Comparison of ENCODE assay signal across 12 mouse cellular contexts in genomic region chr7:132263186-132263585, GRCm38 (mm10). TPM values are rescaled to one million over a fixed set of nuclear protein-coding genes. Genes with fewer than 3 reads are reported as not detected.
DNase-seq lines count a peak whose midpoint lies in the region; ATAC-seq and TF ChIP-seq lines count a peak whose summit lies in the region.
"Had no signal": no experiment of that assay in that cellular context is flagged by ENCODE, and none has a peak within 500 bp of the region (broad histone marks: within the 10 kb centered on the region; RNA-seq: fewer than 3 reads in every experiment).

No protein-coding gene starts in this region.

- H3K4me2 ChIP-seq in hindbrain, embryonic 14.5 days (replicated peaks): no peak overlapping the region
- no peak overlapping the region for H3K4me2 ChIP-seq in midbrain, embryonic 16.5 days (ENCODE audit: low read length)

- WGBS in heart, embryonic 10.5 days: 45% methylated on average over 6 of the region's 6 CpGs
- 69% methylated on average over 6 of the region's 6 CpGs for WGBS in heart, adult 2 months
- 20% methylated on average over 6 of the region's 6 CpGs for WGBS in hindbrain, embryonic 14.5 days
- 11% methylated on average over 6 of the region's 6 CpGs for WGBS in midbrain, embryonic 16.5 days

- H3K79me2 ChIP-seq in heart, adult 2 months (replicated peaks; ENCODE audit: control insufficient read depth, insufficient read depth, low read length): no peaks in the 10 kb centered on the region

- 0 out of 2 replicates have a peak, but pooled peaks cover 4% of the 10 kb centered on the region for H3K36me3 ChIP-seq in heart, embryonic 10.5 days
- H3K36me3 ChIP-seq in heart, adult 2 months (ENCODE audit: control insufficient read depth, insufficient read depth, low read length): no peaks in the 10 kb centered on the region
- peaks cover 9% of the 10 kb centered on the region for H3K36me3 ChIP-seq in hindbrain, embryonic 14.5 days (replicated peaks; ENCODE audit: control insufficient read depth, insufficient read depth)
- no peaks in the 10 kb centered on the region for H3K36me3 ChIP-seq in midbrain, embryonic 16.5 days (ENCODE audit: control insufficient read depth, insufficient read depth, low read length)

- no peak for TF ChIP-seq CTCF in heart, adult 2 months (IDR thresholded peaks at IDR 0.05)

- intact Hi-C loops in heart, adult 2 months (cut with DNase I): no loop called here

- TF ChIP-seq EP300 in heart, adult 2 months (IDR thresholded peaks at IDR 0.05; ENCODE audit: insufficient read depth, low read depth, low read length): no peak

- peak; percentile 46; the same call in 1 of the 2 replicates for ATAC-seq in hindbrain, embryonic 14.5 days (ENCODE audit: low FRiP score)
- 0 out of 2 replicates have a peak, but pooled peaks have one; percentile 56 for ATAC-seq in midbrain, embryonic 16.5 days

- no peak overlapping the region for H3K9ac ChIP-seq in heart, adult 2 months (ENCODE audit: low read depth, low read length)
- no peak overlapping the region for H3K9ac ChIP-seq in hindbrain, embryonic 14.5 days
- no peak overlapping the region for H3K9ac ChIP-seq in midbrain, embryonic 16.5 days (ENCODE audit: low read depth, low read length)

- no peak for TF ChIP-seq POLR2A in heart, adult 2 months (IDR thresholded peaks at IDR 0.05; ENCODE audit: insufficient read depth, low read depth, low read length)

- DNase-seq in heart, embryonic 10.5 days (ENCODE audit: low spot score): no peak
- DNase-seq in heart, adult 2 months: no peak
- DNase-seq in embryo, embryonic 11 days: peak; percentile 41
- no peak for DNase-seq in hindbrain, embryonic 14.5 days (ENCODE audit: low spot score)
- no peak for DNase-seq in kidney, adult 18-20 months
- DNase-seq in thymus, postnatal 4 days: no peak
- no peak for DNase-seq in gastrocnemius, postnatal 25 days
- DNase-seq: B cell, adult 2 months; kidney, adult 9 months; right cerebral cortex, adult 18-20 months had no signal

- H3K27ac ChIP-seq in heart, embryonic 10.5 days: peak overlapping the region; percentile 64; the same call in 1 of the 2 replicates
- no peak overlapping the region for H3K27ac ChIP-seq in heart, adult 2 months
- peak overlapping the region; percentile 69 for H3K27ac ChIP-seq in hindbrain, embryonic 14.5 days
- no peak overlapping the region for H3K27ac ChIP-seq in midbrain, embryonic 16.5 days (ENCODE audit: low read length)

- H3K9me3 ChIP-seq in heart, embryonic 10.5 days: no peaks in the 10 kb centered on the region
- H3K9me3 ChIP-seq in hindbrain, embryonic 14.5 days (ENCODE audit: control insufficient read depth, low read length): no peaks in the 10 kb centered on the region
- no peaks in the 10 kb centered on the region for H3K9me3 ChIP-seq in midbrain, embryonic 16.5 days (replicated peaks; ENCODE audit: control insufficient read depth, low read length, poor library complexity, severe bottlenecking)
- H3K9me3 ChIP-seq: megakaryocyte, embryonic 14.5 days had no signal

- H3K27me3 ChIP-seq in heart, embryonic 10.5 days (ENCODE audit: insufficient read depth, poor library complexity, severe bottlenecking): no peaks in the 10 kb centered on the region
- H3K27me3 ChIP-seq in heart, adult 2 months (ENCODE audit: control insufficient read depth, insufficient read depth, low read length): no peaks in the 10 kb centered on the region
- no peaks in the 10 kb centered on the region for H3K27me3 ChIP-seq in hindbrain, embryonic 14.5 days (ENCODE audit: control insufficient read depth, insufficient read depth, low read length)
- H3K27me3 ChIP-seq in midbrain, embryonic 16.5 days (ENCODE audit: control insufficient read depth, insufficient read depth, low read depth, low read length): no peaks in the 10 kb centered on the region

- no peak overlapping the region for H3K4me3 ChIP-seq in heart, embryonic 10.5 days
- H3K4me3 ChIP-seq in heart, adult 2 months: no peak overlapping the region
- H3K4me3 ChIP-seq in hindbrain, embryonic 14.5 days (replicated peaks; ENCODE audit: low read length): no peak overlapping the region
- H3K4me3 ChIP-seq in midbrain, embryonic 16.5 days (ENCODE audit: low read depth, low read length): no peak overlapping the region
- H3K4me3 ChIP-seq: megakaryocyte, embryonic 14.5 days had no signal

- H3K4me1 ChIP-seq in heart, embryonic 10.5 days: peaks cover 49% of the 10 kb centered on the region
- H3K4me1 ChIP-seq in heart, adult 2 months (ENCODE audit: control insufficient read depth, insufficient read depth, low read length): peaks cover 1% of the 10 kb centered on the region; the same call in 1 of the 2 replicates
- peaks cover 44% of the 10 kb centered on the region for H3K4me1 ChIP-seq in hindbrain, embryonic 14.5 days (replicated peaks; ENCODE audit: control insufficient read depth, insufficient read depth, low read length)
- peaks cover 4% of the 10 kb centered on the region; the same call in 1 of the 2 replicates for H3K4me1 ChIP-seq in midbrain, embryonic 16.5 days (ENCODE audit: control insufficient read depth, insufficient read depth, low read length)
- H3K4me1 ChIP-seq: megakaryocyte, embryonic 14.5 days had no signal

RNA-seq across cellular contexts. Expression of gene Chst15, which starts 53.8 kb away (rescaled TPM):
- 3.3 and 7.6 TPM in 2 replicates for polyA plus RNA-seq in heart, embryonic 10.5 days (2016; fragmentation: Nextera tagmentation; extraction: Ambion mirVana)
- 1 to 10 TPM; 6.8 to 7.3 TPM for total RNA-seq in heart, adult 2 months (2021)
- polyA plus RNA-seq in heart, adult 2 months (2012; rRNA removed): 6.3 and 7.0 TPM in 2 replicates
- polyA plus RNA-seq in hindbrain, embryonic 14.5 days (2014; fragmentation: Nextera tagmentation; extraction: Ambion mirVana): 16.3 and 17.1 TPM in 2 replicates
- polyA plus RNA-seq in midbrain, embryonic 16.5 days (2015; fragmentation: Nextera tagmentation; extraction: Ambion mirVana): 11.6 and 12.6 TPM in 2 replicates
- total RNA-seq in gastrocnemius, postnatal 25 days (2021): 1 to 10 TPM; 2.7 to 4.5 TPM

Comparison
In these comparisons a context has a peak if more than half of its experiments do, and no peak if none do; other contexts are left out.
1. H3K27ac ChIP-seq: peak in heart, embryonic 10.5 days (single experiment) and hindbrain, embryonic 14.5 days (single experiment); none in heart, adult 2 months (single experiment) and midbrain, embryonic 16.5 days (single experiment).